Mouse (Mus musculus) lung, adult 18-20 months (tissue): ENCODE data around the gene Fnbp1.
A peak's percentile ranks its signal among the peaks of the same experiment; 100 is the strongest.

Experiments used
- DNase-seq, 2 experiments: peaks; one replicate each; pipeline ENCODE4 v3.0.0; 2022; ENCODE audit warnings: mixed read lengths in 2 of 2

Fnbp1 gene

GRCm38 (mm10) chr2:31147054-31147453, 5.2 kb upstream of the Fnbp1 start:
- peak; percentile 71 to 79 for DNase-seq

GRCm38 (mm10) chr2:31144901-31145300, 3.1 kb upstream of the Fnbp1 start:
- DNase-seq = no peak

GRCm38 (mm10) chr2:31143768-31144695, 2.2 kb upstream of the Fnbp1 start:
- no peak for DNase-seq

- no peak for DNase-seq
These were observed 1.5 kb upstream of the Fnbp1 start for GRCm38 (mm10) chr2:31143326-31143725.

- no peak for DNase-seq
These were observed 697 bp upstream of the Fnbp1 start for GRCm38 (mm10) chr2:31142505-31142904.

GRCm38 (mm10) chr2:31141074-31141866, 538 bp downstream of the Fnbp1 start:
- DNase-seq = peak in 1 of 2 experiments; percentile 33

DNA sequence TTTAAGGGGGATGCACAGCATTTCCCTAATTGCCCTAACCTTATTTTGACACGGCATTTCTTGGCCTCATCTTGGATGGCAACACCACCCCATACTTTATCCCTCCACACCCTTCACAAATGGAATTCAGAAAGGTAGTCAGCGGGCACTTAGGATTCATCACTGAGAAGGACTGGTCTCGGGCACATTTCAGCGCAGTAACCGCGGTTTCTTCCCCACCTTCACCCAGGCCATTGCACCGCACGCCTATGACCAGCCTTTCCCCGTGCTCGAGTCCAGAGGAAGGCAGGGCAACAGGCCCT, 1.1 kb downstream of the Fnbp1 start:
- DNase-seq = no peak

DNA sequence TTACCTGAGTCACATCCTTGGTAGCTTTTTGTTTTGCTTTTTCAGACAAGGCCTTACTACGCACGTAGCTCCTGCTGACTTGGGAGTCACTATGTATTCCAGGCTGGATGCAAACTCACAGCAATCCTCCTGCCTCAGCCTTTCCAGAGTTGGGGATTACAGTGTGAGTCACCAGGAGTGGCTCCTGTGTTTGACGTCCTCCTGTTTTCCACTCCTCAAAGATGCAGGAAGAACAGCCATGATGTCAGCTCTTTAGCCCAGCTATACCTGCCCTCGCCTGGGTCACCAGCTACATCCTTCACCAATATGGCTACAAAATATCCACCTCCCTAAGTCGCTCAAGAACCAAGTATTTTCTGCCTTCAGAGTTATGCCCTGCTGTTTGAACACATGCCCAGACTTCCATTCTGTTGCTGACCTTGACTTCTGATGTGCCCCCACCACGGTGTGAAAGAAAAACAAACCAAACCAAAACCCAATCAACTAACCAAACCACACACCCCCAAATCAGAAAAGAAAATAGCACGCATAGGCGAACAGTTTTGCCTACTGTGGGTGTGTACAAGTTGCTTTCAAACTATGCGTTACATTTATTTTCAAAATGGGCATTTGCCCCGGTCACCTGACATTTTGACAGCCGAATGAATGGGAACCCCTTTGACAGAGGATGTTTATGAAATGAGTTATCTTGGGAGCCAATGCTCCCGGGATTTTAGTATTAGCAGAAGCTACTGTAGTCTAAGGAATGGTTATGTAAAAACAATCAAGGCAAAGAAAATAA, 1.6 kb downstream of the Fnbp1 start:
- DNase-seq = no peak

DNA sequence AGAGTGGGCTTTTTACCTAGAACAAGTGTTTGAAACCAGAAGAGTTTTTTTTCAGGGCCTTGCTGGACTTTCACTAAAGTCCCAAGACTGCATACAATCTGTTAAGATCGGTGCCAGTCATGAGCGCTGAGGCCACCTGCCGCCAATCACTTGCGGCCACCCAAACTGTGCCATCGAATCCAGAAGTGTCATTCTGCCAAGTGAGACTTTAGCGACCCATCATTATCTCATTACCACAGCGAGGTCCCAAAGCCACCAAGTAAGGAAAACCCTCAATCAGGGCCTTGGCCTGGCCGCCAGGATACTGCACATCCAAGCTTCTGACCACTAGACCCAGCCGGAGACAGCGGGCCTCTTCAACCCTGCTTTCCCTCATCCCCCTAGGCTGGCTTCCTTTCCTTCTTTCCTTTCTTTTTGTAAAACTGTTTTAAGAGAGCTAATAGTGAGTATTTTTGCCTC, 2.6 kb downstream of the Fnbp1 start:
- no peak for DNase-seq

GRCm38 (mm10) chr2:31137018-31137590, 4.7 kb downstream of the Fnbp1 start:
- DNase-seq = no peak

DNA sequence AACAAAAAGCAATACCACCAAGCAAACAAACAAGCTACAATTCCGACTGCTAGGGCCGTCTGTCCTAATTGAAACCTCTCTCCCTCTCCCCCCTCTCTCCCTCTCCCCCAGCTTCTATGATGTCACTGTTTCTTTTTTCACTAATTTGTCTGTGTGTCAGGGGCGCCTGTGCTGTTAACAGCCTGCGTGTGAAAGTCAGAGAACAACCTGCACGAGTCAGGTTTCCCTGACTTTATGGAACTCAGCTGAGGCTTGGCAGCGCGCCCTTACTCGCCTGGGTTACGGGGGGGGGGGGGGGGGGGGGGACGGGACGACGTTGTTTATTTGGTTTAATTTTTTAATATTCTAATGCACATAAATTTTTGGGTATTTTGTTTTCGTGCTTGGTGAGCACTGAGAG, 5.5 kb downstream of the Fnbp1 start:
- DNase-seq = no peak

DNA sequence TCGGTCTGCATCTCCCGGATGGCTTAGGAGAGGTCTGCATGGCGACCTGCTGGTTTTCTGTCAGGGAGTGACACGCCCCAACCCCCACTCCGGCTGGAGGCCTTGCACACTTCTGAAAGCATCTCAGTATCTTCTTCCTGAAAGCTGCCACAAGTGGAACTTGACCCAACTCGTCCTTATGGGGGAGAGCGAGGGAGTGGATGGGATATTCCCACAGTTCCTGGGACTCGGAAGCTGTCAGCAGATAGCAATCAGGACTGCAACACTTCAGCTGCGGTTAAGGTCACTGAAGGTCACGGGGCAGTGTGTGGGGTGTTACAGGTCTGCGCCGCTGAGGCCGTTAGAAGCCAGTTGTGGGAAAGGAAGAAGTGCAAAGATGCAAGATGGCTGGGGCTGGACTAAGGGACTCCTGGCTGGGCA, 6.3 kb downstream of the Fnbp1 start:
- DNase-seq = no peak

GRCm38 (mm10) chr2:31133981-31134380, 7.8 kb downstream of the Fnbp1 start:
- no peak for DNase-seq

GRCm38 (mm10) chr2:31132682-31133081, 9.1 kb downstream of the Fnbp1 start:
- DNase-seq = no peak

DNA sequence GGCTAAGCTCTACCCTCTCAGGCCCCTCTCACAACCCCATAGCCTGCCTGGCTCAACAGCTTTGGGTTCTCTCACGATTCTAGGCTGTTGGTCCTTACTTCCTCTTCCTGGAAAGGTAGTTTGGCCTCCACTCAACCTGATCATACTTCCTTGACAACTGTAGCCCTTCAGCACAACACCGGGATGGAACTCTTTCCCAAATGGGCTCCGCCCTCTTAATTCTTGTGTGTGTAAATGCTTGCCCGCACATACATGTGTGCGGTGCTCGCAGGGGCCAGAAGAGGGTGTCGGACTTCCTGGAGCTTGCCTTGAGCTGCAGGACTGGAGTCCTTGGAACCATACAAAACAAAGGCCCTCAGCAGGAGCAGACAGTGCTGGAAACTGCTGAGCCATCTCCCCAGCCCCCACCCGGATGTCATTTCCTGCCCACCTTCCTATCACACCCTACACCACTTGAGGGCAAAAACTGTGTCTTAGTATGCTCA, 11.0 kb downstream of the Fnbp1 start:
- DNase-seq = no peak

GRCm38 (mm10) chr2:31129742-31130518, 11.9 kb downstream of the Fnbp1 start:
- DNase-seq = no peak

DNA sequence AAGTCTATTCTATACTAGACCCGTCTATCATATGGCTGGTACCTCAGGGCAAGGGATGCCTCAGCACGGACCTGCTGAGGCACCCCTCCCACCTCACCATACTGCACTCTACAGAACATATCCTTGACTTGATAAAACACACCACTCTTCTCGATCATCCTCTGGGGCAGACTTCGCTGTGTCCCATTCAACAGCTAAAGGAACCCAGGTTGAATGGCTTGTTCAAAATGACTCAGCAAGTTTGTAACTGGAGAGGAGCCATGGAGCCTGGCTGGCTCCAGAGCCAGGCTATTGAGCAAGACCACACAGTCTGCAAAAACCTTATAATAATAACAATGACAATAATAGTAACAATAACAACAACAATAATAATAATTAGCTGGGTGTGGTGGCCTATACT, 13.9 kb downstream of the Fnbp1 start:
- DNase-seq = peak; percentile 65 to 68

DNA sequence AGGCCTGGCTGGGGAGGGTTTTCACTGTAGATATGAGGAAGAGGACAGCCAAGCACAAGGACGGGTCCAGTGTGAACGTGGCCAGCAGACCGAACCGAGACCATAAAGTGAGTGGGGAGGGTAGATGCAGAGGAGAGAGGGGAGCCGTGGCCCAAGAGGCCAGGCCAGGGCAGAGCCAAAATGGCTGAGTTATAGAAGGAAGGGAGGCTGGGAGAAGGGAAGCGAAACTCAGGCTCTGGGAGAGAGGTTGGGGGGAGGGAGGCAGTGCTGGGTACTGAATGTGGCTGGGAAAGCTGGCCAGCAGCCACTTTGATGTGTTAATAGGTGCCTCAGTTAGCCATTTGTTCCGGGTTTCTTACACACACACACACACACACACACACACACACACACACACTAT, 14.6 kb downstream of the Fnbp1 start:
- DNase-seq = no peak

- no peak for DNase-seq
These were observed 15.8 kb downstream of the Fnbp1 start for GRCm38 (mm10) chr2:31126048-31126447.

- no peak for DNase-seq
These were observed 16.7 kb downstream of the Fnbp1 start for GRCm38 (mm10) chr2:31125156-31125555.

DNA sequence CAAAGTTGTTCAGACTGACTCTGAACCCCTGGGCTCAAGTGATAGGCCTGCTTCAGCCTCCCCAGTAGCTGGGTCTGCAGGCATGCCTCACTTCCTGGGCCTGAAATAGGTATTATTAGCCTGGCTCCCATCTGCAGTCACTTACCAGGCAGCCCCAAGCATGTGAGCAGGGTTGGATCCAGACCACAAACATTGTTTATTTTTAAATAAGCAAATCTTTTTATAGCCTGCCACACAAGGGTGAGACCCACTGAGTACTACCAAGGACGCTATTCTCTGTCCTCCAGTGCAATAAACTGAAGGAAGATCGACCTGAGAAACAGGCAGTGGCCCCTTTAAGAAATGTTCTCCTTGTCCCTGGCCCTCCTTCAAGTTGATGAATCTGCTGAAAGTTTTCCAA, 17.1 kb downstream of the Fnbp1 start:
- DNase-seq = no peak

GRCm38 (mm10) chr2:31123493-31123892, 18.3 kb downstream of the Fnbp1 start:
- no peak for DNase-seq
